Mouse (Mus musculus): ENCODE measurements at regions not wholly inside any gene's neighbourhood (a gene's known extent, or its start where the extent isn't known, plus 50 kb on each side); places are given as distances from the start of the nearest gene placed in this dataset.

DNA sequence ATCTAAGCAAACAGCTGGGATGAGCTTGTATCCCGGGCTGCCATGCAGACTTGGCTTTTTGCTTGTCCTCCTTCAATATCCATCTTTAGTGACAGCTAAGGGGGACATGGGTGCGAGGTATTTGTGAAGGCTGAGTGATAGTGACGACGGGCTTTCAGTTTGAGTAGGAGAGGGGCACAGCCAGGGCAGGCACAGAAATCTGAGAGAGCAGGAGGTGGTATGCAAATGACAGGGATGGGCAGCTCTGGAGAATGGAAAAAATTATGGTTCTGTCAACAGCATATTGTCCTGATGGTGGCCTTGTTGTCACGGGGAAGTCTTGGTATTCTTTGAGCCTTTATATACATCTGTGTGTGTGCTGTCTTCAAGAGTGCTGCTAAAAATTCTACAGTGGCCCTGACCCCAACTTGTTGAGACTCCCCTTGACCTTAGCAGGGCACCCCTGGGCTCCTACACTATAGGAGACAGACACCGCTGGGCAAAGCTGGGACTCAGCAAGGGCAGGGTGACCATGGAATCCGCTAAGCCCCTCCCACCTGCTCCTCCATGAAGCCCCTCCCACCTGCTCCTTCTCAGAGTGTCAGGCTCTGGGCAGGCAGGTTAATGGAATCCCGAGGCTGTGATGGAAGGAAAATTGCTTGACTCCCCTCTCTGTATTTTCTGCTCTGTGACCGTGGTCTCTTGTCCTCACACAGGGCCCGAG lies 156.1 kb downstream of the Matn1 start:
- TF ChIP-seq CTCF (IDR thresholded peaks at IDR 0.05; ENCODE audit: insufficient read depth, low read depth, low read length), result no peak
- no peak for TF ChIP-seq POLR2A (IDR thresholded peaks at IDR 0.05; ENCODE audit: insufficient read depth, low read depth, low read length)
